Mouse (Mus musculus) urinary bladder, postnatal 36 days (tissue): ENCODE results near the gene Vax2.

ENCODE experiments used
- DNase-seq, 2 experiments: peaks; one replicate each; pipeline ENCODE4 v3.0.0; 2022; ENCODE audit warnings: low spot score in 2 of 2, mixed read lengths in 1 of 2

Vax2 gene

GRCm38 (mm10) chr6:83711725-83712475 lies 836 bp downstream of the Vax2 start:
- DNase-seq: no peak

- DNase-seq: no peak
These were observed 2.4 kb downstream of the Vax2 start for GRCm38 (mm10) chr6:83713271-83714136.

GRCm38 (mm10) chr6:83714221-83715123 lies 3.4 kb downstream of the Vax2 start:
- no peak for DNase-seq

- DNase-seq: no peak
These were observed 4.6 kb downstream of the Vax2 start for GRCm38 (mm10) chr6:83715461-83716196.

GRCm38 (mm10) chr6:83717026-83717425 lies 6.0 kb downstream of the Vax2 start:
- no peak for DNase-seq

- DNase-seq: no peak
These were observed 11.5 kb downstream of the Vax2 start for GRCm38 (mm10) chr6:83722526-83722925.

- DNase-seq: no peak
These were observed 16.1 kb downstream of the Vax2 start for GRCm38 (mm10) chr6:83727178-83727577.

GRCm38 (mm10) chr6:83728488-83728887 lies 17.4 kb downstream of the Vax2 start:
- DNase-seq: no peak

GRCm38 (mm10) chr6:83729350-83729970 lies 18.4 kb downstream of the Vax2 start:
- no peak for DNase-seq

GRCm38 (mm10) chr6:83731128-83731527 lies 20.1 kb downstream of the Vax2 start:
- peak; percentile 45 to 68 for DNase-seq

GRCm38 (mm10) chr6:83737311-83737710 lies 26.2 kb downstream of the Vax2 start:
- DNase-seq: no peak

GRCm38 (mm10) chr6:83738596-83738995 lies 27.5 kb downstream of the Vax2 start:
- DNase-seq: no peak

- DNase-seq: no peak
These were observed 31.7 kb downstream of the Vax2 start, which contains the start of gene Atp6v1b1 for GRCm38 (mm10) chr6:83742761-83743160. Gene Atp6v1b1 (plus strand): TSS chr6:83742990.

GRCm38 (mm10) chr6:83743212-83743611 lies 32.1 kb downstream of the Vax2 start:
- DNase-seq: no peak

GRCm38 (mm10) chr6:83744126-83744525 lies 33.1 kb downstream of the Vax2 start:
- DNase-seq: no peak

- no peak for DNase-seq
These were observed 33.5 kb downstream of the Vax2 start for GRCm38 (mm10) chr6:83744557-83744956.

GRCm38 (mm10) chr6:83745466-83745865 lies 34.4 kb downstream of the Vax2 start:
- DNase-seq: no peak

- DNase-seq: no peak
These were observed 38.2 kb downstream of the Vax2 start for GRCm38 (mm10) chr6:83749286-83749685.

- peak; percentile 26 to 30 for DNase-seq
These were observed 39.2 kb downstream of the Vax2 start for GRCm38 (mm10) chr6:83750171-83750684.

GRCm38 (mm10) chr6:83756051-83756450 lies 45.0 kb downstream of the Vax2 start:
- DNase-seq: no peak
